Mouse (Mus musculus): ENCODE results near the gene Them4. TPM values are rescaled to one million over a fixed set of nuclear protein-coding genes. Genes with fewer than 3 reads are reported as not detected.
"Not testable (repeated sequence)": the region's sequence is repeated elsewhere in the genome, so short reads cannot be mapped to it uniquely, and the experiment has no call there.

Gene Them4
- 5.0 and 5.9 TPM in 2 replicates for total RNA-seq (2017)

DNA sequence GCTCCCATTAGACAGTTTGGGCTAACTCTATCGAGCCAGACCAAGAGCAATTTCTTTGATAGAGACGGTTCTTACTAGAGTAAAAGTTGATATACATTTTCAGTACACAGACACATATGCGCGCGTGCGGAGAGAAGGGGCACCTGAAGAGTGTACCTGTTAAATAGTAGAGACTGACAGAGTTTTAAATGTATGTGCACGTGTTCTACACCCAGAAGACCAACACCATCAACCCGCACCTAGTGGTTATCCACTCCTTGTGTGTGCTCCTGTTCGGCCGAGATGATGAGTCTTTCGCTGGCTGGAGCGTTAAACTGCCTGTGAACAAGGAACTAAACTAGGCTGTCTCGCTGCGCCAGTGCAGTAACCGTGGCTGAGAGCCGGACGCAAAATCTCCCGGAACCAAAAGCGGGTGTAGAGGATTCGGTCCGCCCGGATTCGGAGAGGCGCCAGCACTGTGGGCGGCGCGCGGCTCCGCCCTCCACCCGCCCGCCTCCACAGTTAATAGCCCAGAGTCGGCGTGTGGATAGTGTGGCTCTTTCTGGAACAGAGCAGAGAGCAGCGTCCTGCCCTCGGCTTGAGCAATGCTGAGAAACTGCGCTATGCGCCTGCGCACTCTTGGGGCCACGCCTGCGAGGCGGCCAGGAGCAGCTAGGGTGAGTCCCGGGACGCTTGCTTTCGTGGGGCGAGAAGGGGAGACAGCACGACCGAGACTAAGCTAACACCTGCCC, at the start of gene Them4:
Gene Them4, plus strand, starts transcription at position 457 of the 731 bp plus-strand sequence.
- peak; percentile 89 for ATAC-seq (ENCODE audit: extremely low read depth, insufficient number of reproducible peaks, low FRiP score, poor library complexity, severe bottlenecking)

DNA sequence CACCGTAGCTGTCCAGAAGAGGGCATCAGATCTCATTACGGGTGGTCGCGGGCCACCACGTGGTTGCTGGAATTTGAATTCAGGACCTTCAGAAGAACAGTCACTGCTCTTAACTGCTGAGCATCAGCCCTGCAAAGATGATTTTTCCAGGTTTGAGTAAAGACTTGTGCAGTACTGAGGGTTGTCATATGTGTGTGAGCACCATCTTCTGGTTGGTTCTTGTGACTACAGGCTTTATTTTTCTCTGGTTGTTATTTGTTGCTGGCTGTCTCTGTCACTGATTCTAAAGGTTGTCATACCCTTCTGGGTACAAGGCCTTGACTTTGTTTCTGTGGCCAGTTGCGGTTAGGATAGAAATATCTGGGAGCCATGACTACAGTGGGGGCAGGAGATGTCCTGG, 49.3 kb upstream of the Them4 start:
- ATAC-seq (ENCODE audit: extremely low read depth, insufficient number of reproducible peaks, low FRiP score, poor library complexity, severe bottlenecking): no peak

DNA sequence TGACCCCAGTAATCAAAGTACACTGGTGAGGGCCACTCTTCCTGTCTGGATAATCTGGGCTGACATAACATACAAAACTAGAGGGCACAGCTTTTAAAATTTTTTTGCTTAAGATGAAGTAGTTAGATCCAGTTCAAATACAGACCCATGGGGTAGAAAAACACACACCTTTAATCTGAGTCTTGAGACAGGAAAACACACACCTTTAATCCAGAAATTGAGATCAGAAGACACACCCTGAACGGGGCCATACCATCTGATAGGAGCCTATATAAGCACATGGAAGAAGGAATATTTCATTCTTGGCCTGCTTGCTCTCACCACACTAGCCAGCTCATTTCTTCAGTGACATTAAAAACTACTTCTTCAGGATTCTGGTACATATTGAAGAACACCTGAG, 46.2 kb upstream of the Them4 start, which contains the start of gene Gm4778:
Gene Gm4778, plus strand, starts transcription at position 301 of the 400 bp plus-strand sequence.
- not testable (repeated sequence) for ATAC-seq (ENCODE audit: extremely low read depth, insufficient number of reproducible peaks, low FRiP score, poor library complexity, severe bottlenecking)

DNA sequence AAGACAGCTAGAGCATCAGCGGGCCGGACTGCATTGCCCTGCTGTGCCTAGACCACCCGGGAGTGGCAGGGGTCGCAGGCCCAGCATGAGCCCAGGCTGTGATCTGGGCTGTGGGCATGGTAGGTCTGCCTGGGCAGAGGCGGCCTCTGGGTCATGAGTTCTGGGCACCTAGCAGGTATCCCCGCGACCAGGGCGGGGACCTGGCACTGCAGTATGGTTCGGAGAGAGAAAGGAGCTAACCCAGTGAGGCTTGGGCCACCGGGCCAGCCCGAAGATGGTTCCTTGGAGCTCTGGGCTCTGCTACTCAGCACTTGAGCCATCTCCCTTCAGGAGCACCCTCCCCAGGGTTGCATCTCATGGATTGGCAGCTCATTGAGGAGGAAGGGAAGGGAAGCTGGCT, 33.9 kb upstream of the Them4 start:
- ATAC-seq (ENCODE audit: extremely low read depth, insufficient number of reproducible peaks, low FRiP score, poor library complexity, severe bottlenecking): no peak

DNA sequence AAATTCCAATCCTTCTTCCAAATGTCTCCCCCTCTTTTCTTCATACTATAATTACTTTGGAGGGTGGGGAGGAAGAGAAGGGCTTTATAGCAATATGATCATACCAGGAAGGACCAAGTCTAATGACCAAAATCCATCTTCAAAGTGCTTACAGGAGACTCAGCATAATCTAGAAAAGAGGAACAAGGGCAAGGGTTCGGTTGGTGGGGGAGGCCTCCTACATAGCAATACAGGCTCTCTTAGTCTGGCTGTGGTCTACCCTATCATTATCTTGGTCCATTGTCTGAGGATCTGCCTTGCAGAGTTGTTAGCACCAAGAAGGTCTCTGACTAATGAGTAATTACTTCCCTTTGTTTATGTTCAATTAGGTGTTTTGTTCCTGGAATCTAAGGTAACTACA, 4.4 kb upstream of the Them4 start:
- no peak for ATAC-seq (ENCODE audit: extremely low read depth, insufficient number of reproducible peaks, low FRiP score, poor library complexity, severe bottlenecking)

DNA sequence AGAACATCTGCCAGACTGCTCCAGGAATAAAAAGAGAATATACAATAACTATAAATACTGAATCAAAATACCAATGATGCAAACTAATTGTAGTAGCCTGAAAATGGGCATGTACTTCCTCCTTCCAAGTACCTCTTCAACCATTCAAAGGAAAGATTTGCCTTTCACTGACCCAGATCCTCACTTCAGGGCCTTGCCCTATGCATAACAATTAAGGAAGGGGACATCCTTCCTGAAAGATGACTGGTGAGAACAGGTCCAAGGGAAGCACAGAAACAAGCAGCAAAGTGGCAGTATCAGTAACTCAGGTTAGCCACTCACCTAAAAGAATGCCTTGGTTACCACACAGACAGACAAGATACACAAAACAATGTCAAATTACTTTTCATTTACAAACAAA, 2.9 kb upstream of the Them4 start:
- no peak for ATAC-seq (ENCODE audit: extremely low read depth, insufficient number of reproducible peaks, low FRiP score, poor library complexity, severe bottlenecking)

DNA sequence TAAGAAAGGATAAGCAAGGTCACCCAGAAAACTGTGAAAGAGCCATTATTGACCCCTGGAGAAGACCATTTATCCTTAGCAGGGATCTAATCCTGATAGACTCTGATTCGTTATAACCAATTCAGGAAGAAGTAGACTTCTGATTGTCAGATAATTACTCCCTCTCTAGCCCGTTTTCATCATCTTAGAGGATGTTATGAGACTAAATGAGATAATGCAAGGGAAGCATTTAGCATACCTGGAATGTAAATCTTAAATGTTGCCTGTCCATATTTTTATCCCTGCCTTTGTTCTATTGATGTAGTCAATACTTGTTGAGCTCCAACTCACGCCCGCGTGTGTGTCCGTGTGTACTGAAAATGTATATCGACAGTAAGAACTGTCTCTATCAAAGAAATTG, 602 bp downstream of the Them4 start:
- ATAC-seq (ENCODE audit: extremely low read depth, insufficient number of reproducible peaks, low FRiP score, poor library complexity, severe bottlenecking): no peak

DNA sequence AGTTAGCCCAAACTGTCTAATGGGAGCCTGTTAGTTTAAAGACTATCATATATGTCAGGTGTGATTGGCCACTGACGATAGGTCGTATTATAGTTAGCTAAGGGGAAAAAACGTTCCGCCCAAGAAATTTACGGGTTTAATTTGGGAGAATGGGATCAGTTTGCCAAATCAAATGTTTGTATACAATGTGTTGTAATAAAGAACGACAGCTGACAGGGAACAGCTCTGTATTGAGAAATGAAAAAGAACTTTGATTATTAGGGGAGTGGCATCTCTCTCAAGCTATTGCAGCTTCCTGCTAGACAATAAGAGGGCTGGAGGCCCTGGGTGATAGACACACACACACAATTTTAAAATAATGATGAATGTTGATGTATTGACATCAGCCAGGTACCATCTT, 1.0 kb downstream of the Them4 start:
- no peak for ATAC-seq (ENCODE audit: extremely low read depth, insufficient number of reproducible peaks, low FRiP score, poor library complexity, severe bottlenecking)

DNA sequence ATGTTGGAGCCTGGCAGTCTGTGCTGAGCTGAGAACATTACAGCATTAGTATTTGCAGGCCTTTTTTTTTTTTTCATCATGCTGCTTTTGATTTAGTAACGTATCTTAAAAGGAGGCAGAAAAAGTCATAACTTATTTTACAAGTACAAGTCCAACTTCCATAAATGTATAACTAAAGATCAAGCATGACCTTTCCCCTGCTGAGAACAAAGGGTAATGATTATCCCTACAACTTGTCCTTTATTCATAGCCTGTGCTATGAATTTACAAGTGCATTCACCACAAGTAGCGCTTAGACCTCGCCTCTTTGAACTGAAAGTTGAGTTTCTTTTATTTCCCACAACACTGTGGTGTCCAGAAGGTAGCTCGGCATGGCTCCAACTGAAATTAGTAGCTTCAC, 1.5 kb downstream of the Them4 start:
- no peak for ATAC-seq (ENCODE audit: extremely low read depth, insufficient number of reproducible peaks, low FRiP score, poor library complexity, severe bottlenecking)

DNA sequence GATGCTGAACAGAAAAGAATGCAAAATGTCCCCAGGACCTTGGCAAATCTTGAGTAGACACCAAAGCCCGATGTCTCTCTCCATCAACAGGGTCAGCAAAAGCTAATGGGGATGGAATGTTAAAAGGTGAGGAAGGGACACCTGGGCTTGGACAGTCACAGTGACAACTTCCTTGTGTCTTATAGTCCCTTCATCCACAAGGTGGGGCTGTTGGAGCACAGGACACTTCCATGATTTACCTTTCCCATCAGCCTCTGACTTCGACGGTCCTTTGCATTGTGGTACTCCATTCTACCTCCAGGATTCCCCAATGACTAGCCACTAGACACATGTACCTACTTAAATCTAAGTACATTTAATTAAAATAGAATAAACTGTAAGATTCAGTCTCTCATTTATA, 18.8 kb downstream of the Them4 start:
- no peak for ATAC-seq (ENCODE audit: extremely low read depth, insufficient number of reproducible peaks, low FRiP score, poor library complexity, severe bottlenecking)

DNA sequence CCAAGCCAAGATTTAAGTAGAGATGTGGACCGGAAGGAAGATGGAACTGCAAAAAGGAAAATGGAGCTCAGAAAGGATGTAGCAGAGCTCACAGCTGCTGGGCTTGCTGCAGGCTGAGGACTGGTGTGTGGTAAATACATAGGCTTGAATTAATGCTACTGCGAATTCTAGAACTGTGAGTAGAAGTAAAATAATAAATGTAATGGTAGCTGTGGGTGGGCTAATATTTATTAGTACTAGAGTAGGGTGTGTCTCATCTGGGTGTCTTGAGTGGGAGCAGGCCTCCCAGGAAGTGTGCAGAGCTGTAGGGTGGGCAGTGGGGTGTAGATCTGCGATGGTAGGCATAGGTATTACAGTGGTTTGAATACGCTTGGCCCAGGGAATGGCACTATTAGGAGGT, 24.6 kb downstream of the Them4 start:
- peak; percentile 53 for ATAC-seq (ENCODE audit: extremely low read depth, insufficient number of reproducible peaks, low FRiP score, poor library complexity, severe bottlenecking)

DNA sequence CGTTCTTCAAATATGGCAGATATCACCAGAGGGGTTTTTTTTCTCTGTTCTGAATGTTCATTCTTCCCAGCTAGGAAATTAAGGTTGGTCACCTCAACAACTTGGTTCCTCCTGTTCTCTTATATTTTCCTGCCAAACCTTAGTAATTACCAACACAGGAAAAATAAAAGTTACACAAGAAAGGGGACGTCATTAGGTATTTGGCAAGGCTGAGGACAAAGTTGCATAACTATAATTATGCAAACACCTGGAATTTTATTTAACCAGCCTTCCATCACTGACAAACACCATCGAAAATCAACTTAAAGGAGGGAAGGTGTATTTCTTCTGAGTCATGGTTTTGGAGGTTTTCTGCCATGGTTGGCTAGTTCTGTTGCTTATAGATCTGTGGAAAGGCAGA, 28.6 kb downstream of the Them4 start:
- ATAC-seq (ENCODE audit: extremely low read depth, insufficient number of reproducible peaks, low FRiP score, poor library complexity, severe bottlenecking): no peak

DNA sequence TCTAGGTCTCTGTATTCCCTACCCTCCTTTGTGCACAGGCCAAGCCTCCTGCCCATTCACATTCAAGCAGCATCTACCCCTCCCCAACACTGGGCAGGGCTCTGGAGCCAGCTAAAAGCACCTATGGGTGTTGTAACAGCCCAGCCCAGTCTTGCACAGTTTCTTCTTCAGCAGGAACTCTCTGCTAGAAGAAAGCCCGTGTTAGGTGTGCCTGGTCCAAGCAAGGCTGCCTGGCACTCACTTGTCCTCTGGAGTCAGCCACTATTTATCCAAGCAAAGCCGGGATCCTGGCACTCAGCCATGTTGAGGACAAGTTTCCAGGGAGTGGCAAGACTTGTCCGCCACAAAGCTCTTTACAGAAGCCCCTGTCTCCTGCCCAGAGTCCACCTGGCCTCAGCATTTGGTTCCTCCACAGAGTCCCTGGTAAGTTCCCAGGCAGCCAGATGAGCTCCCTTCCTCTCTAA, 32.1 kb downstream of the Them4 start, which contains the start of gene Them5:
Gene Them5, plus strand, starts transcription at position 141 of the 464 bp plus-strand sequence.
- no peak for ATAC-seq (ENCODE audit: extremely low read depth, insufficient number of reproducible peaks, low FRiP score, poor library complexity, severe bottlenecking)

DNA sequence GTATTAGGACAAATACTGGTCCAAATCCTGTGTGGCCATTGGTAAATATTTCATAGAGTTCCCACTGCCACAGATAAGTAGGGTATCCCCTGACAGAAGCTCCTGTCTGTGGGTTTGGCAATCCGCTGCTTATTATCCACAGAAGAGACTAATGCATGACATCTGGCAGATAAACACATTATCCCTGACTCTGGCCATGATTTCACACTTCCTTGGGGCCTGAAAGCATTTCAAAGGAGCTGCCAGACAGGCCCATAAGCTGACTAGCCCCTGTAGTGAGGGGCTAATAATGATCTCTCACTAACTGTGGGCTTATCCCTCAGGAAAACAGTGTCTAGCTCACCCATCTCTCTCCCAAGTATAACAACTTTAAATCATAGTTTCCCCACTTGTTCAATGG, 32.7 kb downstream of the Them4 start:
- ATAC-seq (ENCODE audit: extremely low read depth, insufficient number of reproducible peaks, low FRiP score, poor library complexity, severe bottlenecking): no peak

DNA sequence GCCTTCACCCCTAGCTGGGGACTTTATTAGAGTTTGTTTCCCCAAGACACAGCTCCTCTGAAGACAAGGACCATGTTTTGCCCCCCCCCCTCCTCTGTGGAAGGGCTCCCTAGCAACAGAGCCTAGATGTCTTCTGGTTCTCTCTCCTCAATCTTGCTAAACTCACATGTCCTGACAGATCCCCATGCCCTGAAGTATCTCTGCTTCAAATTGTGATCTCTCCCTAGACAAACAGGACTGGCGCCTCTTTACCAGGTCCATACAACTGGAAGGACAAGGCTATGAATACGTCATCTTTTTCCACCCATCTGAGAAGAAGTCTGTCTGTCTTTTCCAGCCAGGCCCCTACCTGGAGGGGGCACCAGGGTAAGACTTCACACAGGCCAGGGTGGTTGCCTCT, 34.3 kb downstream of the Them4 start:
- ATAC-seq (ENCODE audit: extremely low read depth, insufficient number of reproducible peaks, low FRiP score, poor library complexity, severe bottlenecking): no peak

DNA sequence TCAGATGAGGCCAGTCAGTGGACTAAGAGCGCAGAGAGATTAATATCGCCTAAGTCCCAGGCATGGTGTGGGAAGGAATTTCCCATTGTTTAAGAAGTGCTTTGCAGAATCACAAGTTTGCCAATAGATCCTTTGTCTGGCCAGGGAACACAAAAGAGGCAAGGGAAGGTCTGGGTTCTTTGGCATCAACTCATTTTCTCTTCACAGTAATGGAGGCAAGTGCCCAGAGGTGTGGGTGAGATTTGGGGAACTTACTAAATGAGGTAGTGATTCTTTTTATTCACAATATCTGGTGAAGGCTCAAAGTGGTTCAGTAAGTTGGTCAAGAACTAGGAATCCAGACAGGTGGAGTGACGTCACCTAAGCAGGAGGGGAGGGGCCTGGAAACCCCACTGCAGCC, 35.0 kb downstream of the Them4 start:
- no peak for ATAC-seq (ENCODE audit: extremely low read depth, insufficient number of reproducible peaks, low FRiP score, poor library complexity, severe bottlenecking)

DNA sequence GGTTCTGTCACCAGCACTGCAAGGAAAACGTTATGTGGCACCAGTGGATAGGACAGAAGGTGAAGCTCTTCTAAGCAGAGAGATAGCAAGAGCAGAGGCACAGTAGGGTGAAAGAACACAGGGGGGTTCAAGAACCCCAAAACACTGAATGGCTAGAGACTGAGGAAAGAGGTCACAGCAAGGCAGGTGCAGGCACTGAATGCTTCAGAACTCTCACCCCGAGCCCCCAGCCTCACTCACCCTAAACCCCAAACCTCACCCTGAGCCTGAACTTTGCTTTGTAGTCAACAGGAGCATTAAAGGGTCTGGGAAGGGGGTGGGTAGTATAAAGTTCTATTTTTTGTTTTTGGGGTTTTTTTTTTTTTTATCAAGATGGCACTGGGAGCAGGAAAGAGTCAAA, 38.3 kb downstream of the Them4 start:
- no peak for ATAC-seq (ENCODE audit: extremely low read depth, insufficient number of reproducible peaks, low FRiP score, poor library complexity, severe bottlenecking)

DNA sequence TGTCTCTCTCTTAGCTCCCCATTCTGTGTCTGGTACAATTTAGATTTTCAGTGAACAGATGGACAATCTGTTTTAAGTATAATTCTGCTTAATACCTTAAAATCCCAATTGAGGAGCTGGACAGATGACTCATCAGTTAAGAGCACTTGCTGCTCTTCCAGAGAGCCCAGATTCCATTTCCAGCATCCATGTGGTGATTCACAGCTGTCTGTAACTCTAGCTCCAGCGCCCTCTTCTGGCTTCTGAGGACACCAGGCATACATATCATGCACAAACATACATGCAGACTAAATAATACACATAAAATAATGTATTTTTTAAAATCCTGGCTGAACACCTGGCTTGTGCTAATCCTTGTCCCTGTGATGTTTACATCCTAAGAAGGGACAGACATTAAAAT, 50.9 kb downstream of the Them4 start:
- ATAC-seq (ENCODE audit: extremely low read depth, insufficient number of reproducible peaks, low FRiP score, poor library complexity, severe bottlenecking): no peak

DNA sequence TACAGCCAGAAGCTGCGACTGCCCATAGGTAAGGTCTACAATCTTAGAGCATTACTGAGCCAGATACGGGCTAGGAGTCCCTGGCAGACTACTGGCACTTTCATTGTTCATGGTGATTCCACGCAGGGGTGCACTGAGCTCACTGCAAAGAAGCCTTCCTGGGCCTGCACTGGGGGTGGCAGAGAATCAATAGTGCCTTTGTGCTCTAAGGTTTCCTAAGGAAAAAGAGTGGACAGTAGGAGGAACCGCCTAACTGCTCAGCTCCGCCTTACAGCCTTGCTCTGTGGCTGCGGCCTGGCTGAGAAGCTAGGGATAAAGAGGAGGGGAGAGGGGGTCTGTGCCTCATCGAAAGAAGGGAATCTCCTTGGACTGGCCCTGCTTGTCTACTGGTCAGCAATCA, 52.2 kb downstream of the Them4 start, which contains the start of gene C2cd4d:
Gene C2cd4d, plus strand, starts transcription at position 301 of the 400 bp plus-strand sequence.
- ATAC-seq (ENCODE audit: extremely low read depth, insufficient number of reproducible peaks, low FRiP score, poor library complexity, severe bottlenecking): no peak

DNA sequence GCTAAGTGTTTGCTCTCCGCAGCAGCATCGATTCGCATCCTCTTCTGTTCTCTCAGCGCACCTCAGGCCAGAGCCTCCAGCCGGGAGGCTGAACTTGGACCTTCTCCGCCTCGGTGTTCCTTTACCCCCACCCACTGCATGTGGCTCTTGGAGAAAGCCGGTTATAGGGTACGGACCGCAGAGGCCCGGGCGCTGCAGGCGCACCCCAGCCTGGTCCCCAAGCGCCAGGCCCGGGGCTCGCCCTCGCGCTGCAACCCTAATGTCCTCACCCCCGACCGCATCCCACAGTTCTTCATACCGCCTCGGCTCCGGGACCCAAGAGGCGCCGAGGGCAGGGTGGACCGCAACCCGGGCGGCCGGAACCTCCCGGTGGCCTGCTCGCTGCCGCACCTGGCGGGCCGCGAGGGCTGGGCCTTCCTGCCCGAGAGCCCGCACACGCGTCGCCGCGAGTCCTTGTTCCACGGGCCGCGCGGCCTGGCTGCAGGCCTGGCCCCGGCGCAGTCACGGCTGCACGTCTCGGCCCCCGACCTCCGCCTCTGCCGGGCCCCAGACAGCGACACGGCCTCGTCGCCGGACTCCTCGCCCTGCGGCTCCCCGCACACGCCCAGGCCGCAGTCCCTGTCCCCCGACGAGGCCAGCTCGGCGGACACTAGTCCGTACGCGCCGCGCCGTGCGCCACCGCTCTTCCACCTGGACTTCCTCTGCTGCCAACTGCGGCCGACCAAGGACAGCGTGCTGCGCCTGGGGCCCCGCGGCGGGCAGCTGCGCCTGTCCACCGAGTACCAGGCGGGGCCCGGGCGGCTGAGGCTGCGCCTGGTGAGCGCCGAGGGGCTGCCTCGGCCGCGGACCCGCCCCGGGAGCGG, 53.6 kb downstream of the Them4 start:
- ATAC-seq (ENCODE audit: extremely low read depth, insufficient number of reproducible peaks, low FRiP score, poor library complexity, severe bottlenecking): no peak

Measured in neutrophil, adult 5-6 weeks (primary cell).